Mouse (Mus musculus) neural tube, embryonic 11.5 days (tissue): ENCODE results near the gene Disp2. TPM values are rescaled to one million over a fixed set of nuclear protein-coding genes. Genes with fewer than 3 reads are reported as not detected.
A peak's percentile ranks its signal among the peaks of the same experiment; 100 is the strongest.

ENCODE experiments used
- ATAC-seq: fragments of 200-750 bp; cut with Nextera tagmentation; 2 replicates; pipeline ENCODE4 v1.8.0; 2017; ENCODE audit warnings: moderate number of reproducible peaks, mild to moderate bottlenecking, moderate TSS enrichment, moderate library complexity; ENCODE audit not compliant: insufficient read depth, low FRiP score, low TSS enrichment
- DNase-seq: peaks from one replicate; pipeline ENCODE4 v3.0.0-alpha.2; 2015; ENCODE audit warnings: low spot score
- H3K27ac ChIP-seq: fragments of 300-500 bp; sonication (generic); 2 replicates; pipeline ENCODE4 v1.5.1; 2014; ENCODE audit warnings: low read depth, mild to moderate bottlenecking, low read length
- H3K27me3 ChIP-seq: fragments of 300-500 bp; sonication (generic); 2 replicates; pipeline ENCODE4 v1.6.1; 2014; ENCODE audit warnings: mild to moderate bottlenecking, low read length, mixed read lengths; ENCODE audit not compliant: control insufficient read depth, insufficient read depth
- H3K36me3 ChIP-seq: fragments of 300-500 bp; sonication (generic); 2 replicates; pipeline ENCODE4 v1.6.1; 2014; ENCODE audit warnings: mild to moderate bottlenecking, low read length, moderate library complexity, mixed read lengths; ENCODE audit not compliant: control insufficient read depth, insufficient read depth
- H3K4me1 ChIP-seq: fragments of 300-500 bp; sonication (generic); 2 replicates; pipeline ENCODE4 v1.6.1; 2014; ENCODE audit warnings: low read length, mixed read lengths; ENCODE audit not compliant: control insufficient read depth, insufficient read depth
- H3K4me2 ChIP-seq: fragments of 300-500 bp; sonication (generic); 2 replicates; pipeline ENCODE4 v1.6.1; 2014; ENCODE audit warnings: low read depth, mild to moderate bottlenecking, moderate library complexity
- H3K4me3 ChIP-seq: fragments of 300-500 bp; sonication (generic); 2 replicates; pipeline ENCODE4 v1.5.1; 2014; ENCODE audit warnings: low read depth, low read length
- H3K9ac ChIP-seq: fragments of 300-500 bp; sonication (generic); 2 replicates; pipeline ENCODE4 v1.6.1; 2014; ENCODE audit warnings: mild to moderate bottlenecking, low read length
- H3K9me3 ChIP-seq: fragments of 300-500 bp; sonication (generic); 2 replicates; pipeline ENCODE4 v1.6.1; 2016; ENCODE audit warnings: low read length; ENCODE audit not compliant: control insufficient read depth
- WGBS: fragments of 180-500 bp; shearing (Covaris S2); extraction: QIAGEN DNeasy Blood & Tissue Kit; methylation state at CpG from one replicate; pipeline ENCODE4 v1.1.7; 2014; 5-methylcytosine and 5-hydroxymethylcytosine counted together
- polyA plus RNA-seq: library from polyadenylated mRNA; unstranded; fragments of >200 nt; fragmentation: Nextera tagmentation; extraction: Ambion mirVana; gene quantifications from 2 replicates; pipeline ENCODE4 v1.2.1, GENCODE M21; 2014

Gene Disp2
- polyA plus RNA-seq, 1 experiment from 2014 or later = 12.6 TPM

DNA sequence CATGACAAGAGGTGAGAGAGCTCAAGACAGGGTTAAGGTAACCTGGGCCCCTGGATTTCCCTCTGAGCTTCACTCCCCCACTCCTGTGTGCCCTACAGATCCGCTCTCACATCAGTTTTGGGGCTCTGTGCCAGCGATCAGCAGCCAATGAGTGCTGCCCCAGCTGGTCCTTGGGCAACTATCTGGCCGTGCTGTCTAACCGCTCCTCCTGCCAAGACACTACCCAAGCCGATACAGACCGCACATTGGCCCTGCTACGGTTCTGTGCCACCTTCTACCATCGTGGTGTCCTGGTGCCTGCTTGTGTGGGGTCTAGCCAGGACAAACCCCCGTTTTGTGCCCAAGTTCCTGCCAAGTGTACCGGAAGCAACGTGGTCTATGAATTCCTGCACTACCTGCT is 10.0 kb downstream of the Disp2 start:
- no peaks in the 10 kb centered on the region for H3K36me3 ChIP-seq
- DNase-seq (no peak), ATAC-seq (no peak)
- no peak overlapping the region for H3K9ac ChIP-seq
- H3K9me3 ChIP-seq = no peaks in the 10 kb centered on the region
- no peaks in the 10 kb centered on the region for H3K27me3 ChIP-seq
- no peak overlapping the region for H3K4me2 ChIP-seq
- no peak overlapping the region for H3K27ac ChIP-seq
- no peaks in the 10 kb centered on the region for H3K4me1 ChIP-seq
- H3K4me3 ChIP-seq = no peak overlapping the region
- WGBS = 90% methylated on average over 11 of the region's 11 CpGs

DNA sequence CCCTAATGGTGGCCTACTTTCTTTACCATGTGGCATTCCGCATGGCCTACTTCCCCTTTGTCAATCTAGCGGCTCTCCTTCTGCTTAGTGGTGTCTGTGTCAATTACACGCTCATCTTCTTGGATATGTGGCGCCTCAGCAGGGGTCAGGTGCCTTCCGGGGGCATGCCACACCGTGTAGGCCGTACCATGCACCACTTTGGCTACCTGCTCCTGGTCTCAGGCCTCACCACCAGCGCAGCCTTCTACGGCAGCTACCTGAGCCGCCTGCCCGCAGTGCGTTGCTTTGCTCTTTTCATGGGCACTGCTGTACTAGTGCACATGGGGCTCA is 10.7 kb downstream of the Disp2 start:
- H3K36me3 ChIP-seq = no peaks in the 10 kb centered on the region
- no peaks in the 10 kb centered on the region for H3K4me1 ChIP-seq
- no peak overlapping the region for H3K9ac ChIP-seq
- H3K4me3 ChIP-seq = no peak overlapping the region
- DNase-seq (no peak), ATAC-seq (peak; percentile 45; the same call in 1 of the 2 replicates)
- H3K4me2 ChIP-seq = peak overlapping the region; percentile 3; the same call in 1 of the 2 replicates
- H3K27me3 ChIP-seq = no peaks in the 10 kb centered on the region
- H3K9me3 ChIP-seq = no peaks in the 10 kb centered on the region
- 60% methylated on average over 12 of the region's 12 CpGs for WGBS
- no peak overlapping the region for H3K27ac ChIP-seq

GRCm38 (mm10) chr2:118790551-118791525 is 11.3 kb downstream of the Disp2 start:
- ATAC-seq (0 out of 2 replicates have a peak, but pooled peaks have one; percentile 38), DNase-seq (peak; percentile 72)
- H3K9ac ChIP-seq = no peak overlapping the region
- H3K36me3 ChIP-seq = no peaks in the 10 kb centered on the region
- no peaks in the 10 kb centered on the region for H3K4me1 ChIP-seq
- no peaks in the 10 kb centered on the region for H3K27me3 ChIP-seq
- no peak overlapping the region for H3K27ac ChIP-seq
- H3K9me3 ChIP-seq = no peaks in the 10 kb centered on the region
- peak overlapping the region; percentile 7; the same call in 1 of the 2 replicates for H3K4me2 ChIP-seq
- 29% methylated on average over 44 of the region's 44 CpGs for WGBS
- no peak overlapping the region for H3K4me3 ChIP-seq

- ATAC-seq (no peak), DNase-seq (no peak)
- H3K36me3 ChIP-seq = no peaks in the 10 kb centered on the region
- no peak overlapping the region for H3K4me2 ChIP-seq
- H3K27me3 ChIP-seq = no peaks in the 10 kb centered on the region
- no peak overlapping the region for H3K4me3 ChIP-seq
- H3K4me1 ChIP-seq = no peaks in the 10 kb centered on the region
- no peaks in the 10 kb centered on the region for H3K9me3 ChIP-seq
- WGBS = 97% methylated on average over 26 of the region's 26 CpGs
- H3K27ac ChIP-seq = no peak overlapping the region
- no peak overlapping the region for H3K9ac ChIP-seq
These were observed 12.2 kb downstream of the Disp2 start for GRCm38 (mm10) chr2:118791591-118792258.

DNA sequence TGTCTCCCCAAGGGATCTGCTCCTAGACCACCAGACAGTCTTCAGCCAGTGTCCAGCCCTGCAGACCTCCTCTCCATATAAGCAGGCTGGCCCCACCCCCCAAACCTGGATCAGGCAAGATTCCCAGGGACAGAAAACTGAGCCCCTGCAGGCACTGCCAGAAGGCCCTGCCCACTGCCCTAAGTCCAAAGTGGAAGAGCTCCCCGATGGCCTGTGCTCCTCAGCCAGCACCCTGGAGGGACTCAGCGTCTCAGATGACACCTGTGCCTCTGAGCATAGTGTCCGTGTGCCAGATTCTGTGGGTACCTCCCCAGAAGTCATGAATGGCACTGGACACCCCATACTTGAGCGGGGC is 12.7 kb downstream of the Disp2 start:
- DNase-seq (no peak), ATAC-seq (no peak)
- H3K4me3 ChIP-seq = no peak overlapping the region
- no peak overlapping the region for H3K9ac ChIP-seq
- no peak overlapping the region for H3K27ac ChIP-seq
- H3K9me3 ChIP-seq = no peaks in the 10 kb centered on the region
- H3K4me2 ChIP-seq = no peak overlapping the region
- no peaks in the 10 kb centered on the region for H3K4me1 ChIP-seq
- H3K36me3 ChIP-seq = no peaks in the 10 kb centered on the region
- 78% methylated on average over 4 of the region's 4 CpGs for WGBS
- no peaks in the 10 kb centered on the region for H3K27me3 ChIP-seq

- Histone ChIP-seq H3K9me3 (no peaks in the 10 kb centered on the region), H3K27ac (no peak overlapping the region), H3K4me2 (no peak overlapping the region), H3K36me3 (no peaks in the 10 kb centered on the region), H3K4me3 (no peak overlapping the region), H3K27me3 (no peaks in the 10 kb centered on the region), H3K4me1 (no peaks in the 10 kb centered on the region), H3K9ac (no peak overlapping the region)
- whole genome bisulfite sequencing = 80% methylated on average over 4 of the region's 4 CpGs
- no peak for ATAC-seq
- DNase-seq = no peak
These were observed 14.1 kb downstream of the Disp2 start for GRCm38 (mm10) chr2:118793636-118794035.

- Histone ChIP-seq H3K4me1 (no peaks in the 10 kb centered on the region), H3K4me3 (no peak overlapping the region), H3K27me3 (no peaks in the 10 kb centered on the region), H3K4me2 (no peak overlapping the region), H3K9me3 (no peaks in the 10 kb centered on the region), H3K9ac (no peak overlapping the region), H3K27ac (no peak overlapping the region), H3K36me3 (no peaks in the 10 kb centered on the region)
- WGBS = 73% methylated on average over 4 of the region's 4 CpGs
- DNase-seq (no peak), ATAC-seq (no peak)
These were observed 23.1 kb downstream of the Disp2 start for GRCm38 (mm10) chr2:118802542-118803118.

DNA sequence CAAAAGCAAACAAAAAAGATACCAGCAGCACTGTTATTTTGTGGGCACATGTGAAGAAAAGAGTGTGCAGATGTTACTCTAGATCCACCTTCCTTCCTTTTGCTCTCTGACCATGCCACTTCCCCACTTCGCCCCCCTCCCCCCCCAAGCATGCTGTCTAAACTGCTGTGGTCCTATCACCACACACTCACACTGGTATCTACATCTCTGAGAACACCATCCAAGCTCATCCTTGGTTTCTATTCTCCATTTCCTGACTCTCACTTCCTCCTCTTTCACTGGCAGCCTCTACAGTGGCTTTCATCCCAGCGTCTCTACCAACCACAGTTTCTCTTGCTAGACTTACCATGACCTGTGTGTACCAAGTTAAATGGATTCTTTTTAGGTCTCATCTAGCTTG is 25.0 kb downstream of the Disp2 start:
- H3K36me3 ChIP-seq = no peaks in the 10 kb centered on the region
- H3K9me3 ChIP-seq = no peaks in the 10 kb centered on the region
- ATAC-seq (no peak), DNase-seq (no peak)
- 69% methylated on average over 2 of the region's 2 CpGs for WGBS
- H3K4me2 ChIP-seq = no peak overlapping the region
- H3K27me3 ChIP-seq = no peaks in the 10 kb centered on the region
- H3K4me1 ChIP-seq = no peaks in the 10 kb centered on the region
- no peak overlapping the region for H3K4me3 ChIP-seq
- H3K27ac ChIP-seq = no peak overlapping the region
- no peak overlapping the region for H3K9ac ChIP-seq
